Mouse (Mus musculus) heart, postnatal 0 days (tissue): ENCODE results near the gene Nfix.

Experiments
- CTCF ChIP-seq: IDR thresholded peaks from 2 replicates; pipeline ENCODE4 v1.5.1; 2016; ENCODE audit warnings: antibody characterized with exemption, control low read depth, low read depth
- EP300 ChIP-seq: IDR thresholded peaks from 2 replicates; pipeline ENCODE4 v1.6.1; 2016; ENCODE audit warnings: antibody characterized with exemption, low read depth

DNA sequence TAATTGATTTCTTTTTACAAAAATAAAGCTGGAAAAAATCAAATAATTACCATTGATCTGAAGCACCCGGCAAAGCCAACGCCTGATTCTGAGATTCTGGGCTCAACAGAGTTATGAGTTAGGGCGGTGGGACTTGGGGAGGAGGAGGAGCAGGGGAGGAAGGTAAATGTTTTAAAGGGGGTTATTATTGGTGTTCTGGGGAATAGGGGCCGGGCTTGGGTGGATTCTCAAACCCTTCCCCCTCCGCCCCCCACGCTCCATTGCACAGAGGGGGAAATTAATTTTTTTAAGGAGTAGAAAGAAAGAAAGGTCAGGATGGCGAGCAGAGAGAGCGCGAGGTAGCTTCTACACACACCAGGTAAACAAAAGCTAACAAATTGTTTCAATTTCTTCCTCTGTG is 26.8 kb downstream of the Nfix start:
- TF ChIP-seq CTCF (no peak), EP300 (no peak)
